Mouse (Mus musculus) G1E (cell line): ENCODE data around the gene Mfsd8. TPM values are rescaled to one million over a fixed set of nuclear protein-coding genes. Genes with fewer than 3 reads are reported as not detected.

ENCODE experiments used
- ATAC-seq: 2 replicates; pipeline ENCODE4 v1.8.0; 2016; ENCODE audit warnings: mild to moderate bottlenecking; ENCODE audit not compliant: insufficient number of reproducible peaks, poor library complexity, low FRiP score, severe bottlenecking; ENCODE audit errors: extremely low read depth
- DNase-seq: peaks from one replicate; pipeline ENCODE4 v3.0.0; 2012; ENCODE audit warnings: low spot score
- H3K27me3 ChIP-seq: 2 replicates; pipeline ENCODE4 v1.6.1; 2012; ENCODE audit warnings: mild to moderate bottlenecking, low read length, inconsistent platforms; ENCODE audit not compliant: insufficient read depth
- H3K36me3 ChIP-seq: replicated peaks from 2 replicates; pipeline ENCODE3; 2012; ENCODE audit warnings: mild to moderate bottlenecking, inconsistent platforms
- H3K4me1 ChIP-seq: 2 replicates; pipeline ENCODE4 v1.6.1; 2012; ENCODE audit warnings: low read depth, low read length, inconsistent platforms, mixed read lengths; ENCODE audit not compliant: insufficient read depth
- H3K4me3 ChIP-seq: 2 replicates; pipeline ENCODE4 v1.5.1; 2012; ENCODE audit warnings: low read depth, mild to moderate bottlenecking, inconsistent platforms, low read length, moderate library complexity, mixed read lengths
- H3K9me3 ChIP-seq: replicated peaks from 2 replicates; pipeline ENCODE4 v1.6.1; 2012; ENCODE audit warnings: inconsistent platforms
- CTCF ChIP-seq: IDR thresholded peaks from 2 replicates; pipeline ENCODE4 v1.5.1; 2012; ENCODE audit warnings: low read depth, low read length, inconsistent platforms, mixed read lengths
- GATA1 ChIP-seq: IDR thresholded peaks from 2 replicates; pipeline ENCODE4 v1.6.1; 2012; ENCODE audit warnings: borderline replicate concordance, low read length, inconsistent platforms, mixed read lengths
- GATA2 ChIP-seq: IDR thresholded peaks from 2 replicates; pipeline ENCODE4 v1.6.1; 2012; ENCODE audit warnings: low read depth, low read length, inconsistent platforms, borderline replicate concordance
- POLR2AphosphoS5 ChIP-seq: IDR thresholded peaks from 2 replicates; pipeline ENCODE4 v1.6.1; 2012; ENCODE audit warnings: low read depth, low read length, inconsistent platforms; ENCODE audit not compliant: insufficient replicate concordance
- TAL1 ChIP-seq: conservative IDR thresholded peaks from 2 replicates; pipeline ENCODE4 v1.6.1; 2012; ENCODE audit warnings: low read depth, low read length, inconsistent platforms, mixed read lengths
- polyA plus RNA-seq: library from polyadenylated mRNA; stranded (reverse); fragments of >175 nt; gene quantifications from 2 replicates; pipeline ENCODE4 v1.2.3, GENCODE M21; 2012
- total RNA-seq, 2 experiments: library from RNA; stranded (forward) in 1 of 2; stranded (reverse) in 1 of 2; fragments of 200-1000 nt in 1 of 2; fragments of >200 nt in 1 of 2; fragmentation: Nextera tagmentation in 1 of 2; gene quantifications; 2 replicates each; pipeline ENCODE4 v1.2.3; 2014 to 2017

Mfsd8 gene
- total and polyA plus RNA-seq, 3 experiments, result 0.83 to 23.5 (median 7.0) TPM

DNA sequence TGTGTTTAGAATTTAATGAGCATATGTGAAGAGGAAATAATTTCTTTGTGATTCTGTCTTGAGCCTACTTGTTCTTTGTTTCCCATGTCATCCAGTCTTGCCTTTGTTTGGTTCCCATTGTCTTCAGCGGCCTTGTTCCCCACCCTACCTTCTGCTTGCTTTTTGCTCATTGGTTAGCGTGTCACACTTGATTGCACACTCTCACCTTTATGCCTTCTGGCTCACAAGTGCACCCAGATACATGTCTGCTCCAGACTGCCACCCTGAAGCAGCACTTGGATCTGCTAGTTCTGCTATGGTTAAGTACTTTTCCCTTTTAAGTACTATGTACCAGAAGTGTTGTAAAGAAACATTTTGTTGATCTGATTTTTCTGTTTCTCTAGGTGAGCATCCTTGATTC lies 36.8 kb downstream of the Mfsd8 start:
- no peak for TF ChIP-seq POLR2AphosphoS5
- TF ChIP-seq GATA1, result no peak
- TF ChIP-seq GATA2, result no peak
- no peak for TF ChIP-seq TAL1
- no peak for TF ChIP-seq CTCF

GRCm38 (mm10) chr3:40808686-40809085 lies 38.0 kb downstream of the Mfsd8 start:
- H3K4me1 ChIP-seq, result peaks cover 21% of the 10 kb centered on the region
- H3K36me3 ChIP-seq, result peaks cover 82% of the 10 kb centered on the region
- ATAC-seq, result no peak
- no peak overlapping the region for H3K4me3 ChIP-seq
- no peaks in the 10 kb centered on the region for H3K9me3 ChIP-seq
- DNase-seq, result no peak
- no peaks in the 10 kb centered on the region for H3K27me3 ChIP-seq
- TF ChIP-seq POLR2AphosphoS5, result no peak
- TF ChIP-seq CTCF, result no peak
- no peak for TF ChIP-seq GATA2
- no peak for TF ChIP-seq GATA1
- TF ChIP-seq TAL1, result no peak

More for the DNA sequence above, 36.8 kb downstream of the Mfsd8 start:
- no peak for ATAC-seq
- no peak for DNase-seq
- H3K4me1 ChIP-seq, result peaks cover 19% of the 10 kb centered on the region
- H3K36me3 ChIP-seq, result peaks cover 84% of the 10 kb centered on the region
- H3K4me3 ChIP-seq, result no peak overlapping the region
- no peaks in the 10 kb centered on the region for H3K27me3 ChIP-seq
- H3K9me3 ChIP-seq, result no peaks in the 10 kb centered on the region

DNA sequence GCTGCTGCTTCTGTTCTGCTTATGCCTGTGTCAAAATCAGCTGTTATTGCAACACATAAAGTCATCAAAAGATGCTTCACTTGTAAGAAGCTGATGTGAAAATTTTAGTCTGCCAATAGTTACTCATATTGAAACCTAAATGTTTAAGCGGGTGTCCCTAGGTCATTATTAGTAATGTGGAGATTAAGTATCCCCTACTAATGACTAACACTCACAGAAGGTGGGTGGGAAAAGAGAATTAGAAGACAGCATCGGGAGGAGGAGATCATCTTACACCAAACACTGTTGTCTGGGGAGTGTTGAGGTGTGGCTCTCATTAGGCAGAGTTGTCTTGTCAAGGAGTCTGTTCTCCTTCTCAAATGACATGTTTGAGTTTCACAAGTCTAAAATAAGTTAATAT lies 39.8 kb downstream of the Mfsd8 start:
- ATAC-seq (no peak), DNase-seq (no peak)
- TF ChIP-seq CTCF, result no peak
- TF ChIP-seq GATA2, result no peak
- TF ChIP-seq TAL1, result no peak
- TF ChIP-seq POLR2AphosphoS5, result no peak
- no peak for TF ChIP-seq GATA1
- Histone ChIP-seq H3K27me3 (no peaks in the 10 kb centered on the region), H3K4me3 (no peak overlapping the region), H3K36me3 (peaks cover 75% of the 10 kb centered on the region), H3K9me3 (no peaks in the 10 kb centered on the region), H3K4me1 (peaks cover 29% of the 10 kb centered on the region)

DNA sequence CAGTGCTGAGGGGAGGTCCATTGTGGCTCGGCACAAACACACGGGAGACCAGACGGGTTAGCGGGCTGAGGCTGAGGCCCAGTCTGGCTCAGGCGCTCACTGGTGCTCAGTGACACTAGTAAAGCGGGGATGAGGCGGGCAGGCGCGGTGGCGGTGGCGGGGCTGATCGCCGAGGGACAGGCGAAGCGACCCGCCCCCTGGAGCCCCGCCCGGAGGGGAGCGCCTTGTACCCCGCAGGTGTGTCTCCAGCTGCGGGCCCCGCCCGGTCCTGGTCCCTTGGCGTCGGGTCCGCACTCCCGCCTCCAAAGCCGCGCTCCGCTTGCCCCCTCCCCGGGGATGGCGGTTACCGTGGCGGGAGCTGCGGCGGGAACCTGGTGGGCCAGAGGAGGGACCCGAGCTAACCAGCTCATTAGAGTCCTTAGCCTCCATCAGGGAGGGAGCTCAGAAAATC lies 46.3 kb downstream of the Mfsd8 start:
- TF ChIP-seq GATA1 (no peak), POLR2AphosphoS5 (no peak), CTCF (no peak)
- H3K36me3 ChIP-seq, result peaks cover 43% of the 10 kb centered on the region
- peak; percentile 52 for DNase-seq
- 0 out of 2 replicates have a peak, but pooled peaks have one; percentile 7 for ATAC-seq
- no peaks in the 10 kb centered on the region for H3K9me3 ChIP-seq
- H3K4me1 ChIP-seq, result peaks cover 39% of the 10 kb centered on the region
- H3K4me3 ChIP-seq, result peak overlapping the region; percentile 100
- no peaks in the 10 kb centered on the region for H3K27me3 ChIP-seq

DNA sequence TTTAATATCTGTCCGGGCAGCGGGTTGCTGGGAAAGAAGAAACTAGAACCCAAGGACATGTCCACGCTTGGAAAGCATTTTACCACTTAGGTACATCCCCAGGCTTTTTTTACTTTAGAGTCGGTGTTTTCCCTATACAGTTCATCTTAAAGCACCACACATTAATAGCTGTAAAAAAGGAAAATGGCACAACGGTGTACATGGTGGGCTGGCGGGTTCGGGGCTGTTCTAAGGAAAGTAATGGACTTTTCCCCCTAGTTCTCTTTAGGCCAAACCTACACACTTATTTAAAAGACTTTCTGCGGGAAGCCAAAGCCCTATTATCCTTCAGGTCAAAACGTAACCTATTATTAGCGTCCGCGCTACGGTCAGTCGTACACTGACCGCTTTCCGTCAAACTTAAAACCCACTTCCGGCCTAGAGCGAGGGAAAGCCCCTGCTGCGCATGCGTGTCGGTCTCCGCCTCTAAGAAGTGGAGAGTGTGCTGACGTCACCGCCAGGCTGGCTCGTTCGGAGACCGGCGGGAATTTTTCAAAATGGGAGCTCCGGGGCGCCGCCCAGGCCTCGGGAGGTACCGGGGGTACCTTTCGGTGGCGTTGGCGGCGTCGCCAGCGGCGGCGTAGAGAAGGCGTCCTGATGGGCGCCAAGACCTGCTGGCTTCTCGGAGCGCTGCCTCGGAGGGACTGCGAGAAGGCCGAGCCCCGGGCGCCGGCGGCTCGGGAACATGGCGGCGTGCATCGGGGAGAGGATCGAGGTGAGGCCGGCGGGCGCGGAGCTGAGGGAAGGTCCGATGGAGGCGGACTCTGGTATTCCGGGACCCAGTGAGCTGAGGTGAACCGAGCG lies 46.9 kb downstream of the Mfsd8 start, which contains the start of gene Plk4:
Gene Plk4 (plus strand): TSS at position 490 of the 843 bp plus-strand sequence.
- peaks cover 32% of the 10 kb centered on the region for H3K4me1 ChIP-seq
- peak within 1 kb of the TSS; percentile 100 for H3K4me3 ChIP-seq
- no peaks in the 10 kb centered on the region for H3K27me3 ChIP-seq
- H3K36me3 ChIP-seq, result peaks cover 38% of the 10 kb centered on the region
- TF ChIP-seq GATA2, result no peak
- no peak for TF ChIP-seq TAL1
- TF ChIP-seq CTCF, result no peak
- TF ChIP-seq POLR2AphosphoS5, result no peak
- no peak for TF ChIP-seq GATA1
- DNase-seq (peak; percentile 85), ATAC-seq (peak; percentile 84)
- no peaks in the 10 kb centered on the region for H3K9me3 ChIP-seq

- peak; percentile 76 for ATAC-seq
- peaks cover 32% of the 10 kb centered on the region for H3K4me1 ChIP-seq
- no peaks in the 10 kb centered on the region for H3K9me3 ChIP-seq
- H3K36me3 ChIP-seq, result peaks cover 29% of the 10 kb centered on the region
- TF ChIP-seq POLR2AphosphoS5 (no peak), CTCF (peak; percentile 25; the same call in 1 of the 2 replicates)
- peak; percentile 42 for DNase-seq
- H3K27me3 ChIP-seq, result no peaks in the 10 kb centered on the region
- H3K4me3 ChIP-seq, result no peak overlapping the region
These were observed 48.2 kb downstream of the Mfsd8 start for GRCm38 (mm10) chr3:40798500-40798899.

DNA sequence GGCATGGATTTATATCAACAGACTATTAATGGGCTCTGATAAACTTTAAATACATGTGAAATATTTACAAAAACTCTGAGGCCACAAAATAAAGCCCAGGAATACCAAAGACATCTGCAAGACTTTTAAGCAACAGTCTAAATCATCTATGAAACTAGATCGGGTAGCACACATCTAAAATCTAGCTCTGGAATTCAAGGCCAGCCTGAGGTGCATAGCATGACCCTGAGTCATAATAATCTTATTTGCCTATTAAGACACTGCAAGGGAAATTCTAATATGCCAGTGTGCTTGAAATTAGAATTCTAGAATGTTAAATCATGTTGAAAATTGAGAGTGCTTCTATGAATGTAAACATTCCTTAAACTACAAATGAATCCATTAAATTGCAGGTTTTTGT lies 48.6 kb downstream of the Mfsd8 start:
- Histone ChIP-seq H3K27me3 (no peaks in the 10 kb centered on the region), H3K9me3 (no peaks in the 10 kb centered on the region), H3K4me1 (peaks cover 31% of the 10 kb centered on the region), H3K4me3 (no peak overlapping the region), H3K36me3 (peaks cover 30% of the 10 kb centered on the region)
- TF ChIP-seq CTCF, result no peak
- TF ChIP-seq POLR2AphosphoS5, result no peak
- no peak for TF ChIP-seq TAL1
- TF ChIP-seq GATA2, result no peak
- TF ChIP-seq GATA1, result no peak
- no peak for ATAC-seq
- no peak for DNase-seq
